Mouse (Mus musculus): ENCODE results near the gene Coq7. TPM values are rescaled to one million over a fixed set of nuclear protein-coding genes. Genes with fewer than 3 reads are reported as not detected.

The Coq7 gene
- polyA plus RNA-seq, 1 experiment = 29.0 TPM

- Histone ChIP-seq H3K9me3 (replicated peaks; ENCODE audit: control insufficient read depth, insufficient read depth, low read length, poor library complexity, severe bottlenecking) (no peaks in the 10 kb centered on the region), H3K4me3 (ENCODE audit: low read depth, low read length) (no peak overlapping the region), H3K27me3 (ENCODE audit: control insufficient read depth, insufficient read depth, low read length, poor library complexity, severe bottlenecking) (no peaks in the 10 kb centered on the region), H3K36me3 (ENCODE audit: control insufficient read depth, insufficient read depth, low read length, poor library complexity, severe bottlenecking) (no peaks in the 10 kb centered on the region), H3K9ac (ENCODE audit: low read depth, poor library complexity, severe bottlenecking) (no peak overlapping the region), H3K27ac (ENCODE audit: insufficient read depth, low read length) (no peak overlapping the region), H3K4me1 (ENCODE audit: control insufficient read depth, insufficient read depth, low read length) (no peaks in the 10 kb centered on the region)
- TF ChIP-seq POLR2A (IDR thresholded peaks at IDR 0.05; ENCODE audit: insufficient read depth, low read length) = no peak
- TF ChIP-seq CTCF (IDR thresholded peaks at IDR 0.05; ENCODE audit: low read depth, low read length) = no peak
- no peak for TF ChIP-seq EP300 (IDR thresholded peaks at IDR 0.05; ENCODE audit: insufficient read depth, low read depth, low read length)
These were observed 21.1 kb upstream of the Coq7 start for GRCm38 (mm10) chr7:118554290-118554689.

- H3K9ac ChIP-seq (ENCODE audit: low read depth, poor library complexity, severe bottlenecking) = no peak overlapping the region
- H3K27ac ChIP-seq (ENCODE audit: insufficient read depth, low read length) = no peak overlapping the region
- no peaks in the 10 kb centered on the region for H3K9me3 ChIP-seq (replicated peaks; ENCODE audit: control insufficient read depth, insufficient read depth, low read length, poor library complexity, severe bottlenecking)
- H3K4me3 ChIP-seq (ENCODE audit: low read depth, low read length) = no peak overlapping the region
- no peaks in the 10 kb centered on the region for H3K36me3 ChIP-seq (ENCODE audit: control insufficient read depth, insufficient read depth, low read length, poor library complexity, severe bottlenecking)
- H3K4me1 ChIP-seq (ENCODE audit: control insufficient read depth, insufficient read depth, low read length) = no peaks in the 10 kb centered on the region
- TF ChIP-seq CTCF (IDR thresholded peaks at IDR 0.05; ENCODE audit: low read depth, low read length) (peak; percentile 19), POLR2A (IDR thresholded peaks at IDR 0.05; ENCODE audit: insufficient read depth, low read length) (no peak), EP300 (IDR thresholded peaks at IDR 0.05; ENCODE audit: insufficient read depth, low read depth, low read length) (no peak)
- H3K27me3 ChIP-seq (ENCODE audit: control insufficient read depth, insufficient read depth, low read length, poor library complexity, severe bottlenecking) = no peaks in the 10 kb centered on the region
These were observed 20.7 kb upstream of the Coq7 start for GRCm38 (mm10) chr7:118553881-118554280.

GRCm38 (mm10) chr7:118547451-118547850, 14.3 kb upstream of the Coq7 start:
- Histone ChIP-seq H3K9me3 (replicated peaks; ENCODE audit: control insufficient read depth, insufficient read depth, low read length, poor library complexity, severe bottlenecking) (no peaks in the 10 kb centered on the region), H3K27me3 (ENCODE audit: control insufficient read depth, insufficient read depth, low read length, poor library complexity, severe bottlenecking) (no peaks in the 10 kb centered on the region), H3K4me3 (ENCODE audit: low read depth, low read length) (no peak overlapping the region), H3K4me1 (ENCODE audit: control insufficient read depth, insufficient read depth, low read length) (no peaks in the 10 kb centered on the region), H3K36me3 (ENCODE audit: control insufficient read depth, insufficient read depth, low read length, poor library complexity, severe bottlenecking) (no peaks in the 10 kb centered on the region), H3K27ac (ENCODE audit: insufficient read depth, low read length) (no peak overlapping the region), H3K9ac (ENCODE audit: low read depth, poor library complexity, severe bottlenecking) (no peak overlapping the region)
- TF ChIP-seq POLR2A (IDR thresholded peaks at IDR 0.05; ENCODE audit: insufficient read depth, low read length) (no peak), CTCF (IDR thresholded peaks at IDR 0.05; ENCODE audit: low read depth, low read length) (no peak), EP300 (IDR thresholded peaks at IDR 0.05; ENCODE audit: insufficient read depth, low read depth, low read length) (no peak)

GRCm38 (mm10) chr7:118544128-118544527, 11.0 kb upstream of the Coq7 start:
- TF ChIP-seq CTCF (IDR thresholded peaks at IDR 0.05; ENCODE audit: low read depth, low read length) = no peak
- no peak for TF ChIP-seq POLR2A (IDR thresholded peaks at IDR 0.05; ENCODE audit: insufficient read depth, low read length)
- no peak for TF ChIP-seq EP300 (IDR thresholded peaks at IDR 0.05; ENCODE audit: insufficient read depth, low read depth, low read length)
- no peaks in the 10 kb centered on the region for H3K9me3 ChIP-seq (replicated peaks; ENCODE audit: control insufficient read depth, insufficient read depth, low read length, poor library complexity, severe bottlenecking)

GRCm38 (mm10) chr7:118535076-118535475, 1.9 kb upstream of the Coq7 start:
- Histone ChIP-seq H3K9ac (ENCODE audit: low read depth, poor library complexity, severe bottlenecking) (no peak overlapping the region), H3K27ac (ENCODE audit: insufficient read depth, low read length) (no peak overlapping the region), H3K36me3 (ENCODE audit: control insufficient read depth, insufficient read depth, low read length, poor library complexity, severe bottlenecking) (no peaks in the 10 kb centered on the region), H3K9me3 (replicated peaks; ENCODE audit: control insufficient read depth, insufficient read depth, low read length, poor library complexity, severe bottlenecking) (no peaks in the 10 kb centered on the region), H3K27me3 (ENCODE audit: control insufficient read depth, insufficient read depth, low read length, poor library complexity, severe bottlenecking) (no peaks in the 10 kb centered on the region), H3K4me3 (ENCODE audit: low read depth, low read length) (no peak overlapping the region), H3K4me1 (ENCODE audit: control insufficient read depth, insufficient read depth, low read length) (no peaks in the 10 kb centered on the region)
- TF ChIP-seq CTCF (IDR thresholded peaks at IDR 0.05; ENCODE audit: low read depth, low read length) (no peak), EP300 (IDR thresholded peaks at IDR 0.05; ENCODE audit: insufficient read depth, low read depth, low read length) (no peak), POLR2A (IDR thresholded peaks at IDR 0.05; ENCODE audit: insufficient read depth, low read length) (no peak)

More at GRCm38 (mm10) chr7:118544128-118544527, 11.0 kb upstream of the Coq7 start:
- Histone ChIP-seq H3K4me1 (ENCODE audit: control insufficient read depth, insufficient read depth, low read length) (no peaks in the 10 kb centered on the region), H3K27ac (ENCODE audit: insufficient read depth, low read length) (no peak overlapping the region), H3K27me3 (ENCODE audit: control insufficient read depth, insufficient read depth, low read length, poor library complexity, severe bottlenecking) (no peaks in the 10 kb centered on the region), H3K36me3 (ENCODE audit: control insufficient read depth, insufficient read depth, low read length, poor library complexity, severe bottlenecking) (no peaks in the 10 kb centered on the region), H3K9ac (ENCODE audit: low read depth, poor library complexity, severe bottlenecking) (no peak overlapping the region), H3K4me3 (ENCODE audit: low read depth, low read length) (no peak overlapping the region)

GRCm38 (mm10) chr7:118534326-118534725, 1.2 kb upstream of the Coq7 start:
- Histone ChIP-seq H3K27ac (ENCODE audit: insufficient read depth, low read length) (no peak overlapping the region), H3K36me3 (ENCODE audit: control insufficient read depth, insufficient read depth, low read length, poor library complexity, severe bottlenecking) (no peaks in the 10 kb centered on the region), H3K9me3 (replicated peaks; ENCODE audit: control insufficient read depth, insufficient read depth, low read length, poor library complexity, severe bottlenecking) (no peaks in the 10 kb centered on the region), H3K4me3 (ENCODE audit: low read depth, low read length) (no peak overlapping the region), H3K9ac (ENCODE audit: low read depth, poor library complexity, severe bottlenecking) (no peak overlapping the region), H3K27me3 (ENCODE audit: control insufficient read depth, insufficient read depth, low read length, poor library complexity, severe bottlenecking) (no peaks in the 10 kb centered on the region), H3K4me1 (ENCODE audit: control insufficient read depth, insufficient read depth, low read length) (no peaks in the 10 kb centered on the region)
- TF ChIP-seq POLR2A (IDR thresholded peaks at IDR 0.05; ENCODE audit: insufficient read depth, low read length) = no peak
- TF ChIP-seq CTCF (IDR thresholded peaks at IDR 0.05; ENCODE audit: low read depth, low read length) = no peak
- no peak for TF ChIP-seq EP300 (IDR thresholded peaks at IDR 0.05; ENCODE audit: insufficient read depth, low read depth, low read length)
